Mouse (Mus musculus): Measurements from ENCODE around the gene Lpcat1. TPM values are rescaled to one million over a fixed set of nuclear protein-coding genes. Genes with fewer than 3 reads are reported as not detected.

Lpcat1 gene
- total RNA-seq, 1 experiment from 2014 or later: 55.7 TPM

- ATAC-seq (ENCODE audit: extremely low read depth, insufficient number of reproducible peaks, low FRiP score, poor library complexity, severe bottlenecking): no peak
Measured at GRCm38 (mm10) chr13:73472481-73472880, 5.5 kb downstream of the Lpcat1 start.

GRCm38 (mm10) chr13:73473746-73474145 lies 6.7 kb downstream of the Lpcat1 start:
- ATAC-seq (ENCODE audit: extremely low read depth, insufficient number of reproducible peaks, low FRiP score, poor library complexity, severe bottlenecking): no peak

GRCm38 (mm10) chr13:73474163-73474562 lies 7.2 kb downstream of the Lpcat1 start:
- no peak for ATAC-seq (ENCODE audit: extremely low read depth, insufficient number of reproducible peaks, low FRiP score, poor library complexity, severe bottlenecking)

GRCm38 (mm10) chr13:73475058-73475980 lies 8.3 kb downstream of the Lpcat1 start:
- no peak for ATAC-seq (ENCODE audit: extremely low read depth, insufficient number of reproducible peaks, low FRiP score, poor library complexity, severe bottlenecking)

GRCm38 (mm10) chr13:73476259-73476658 lies 9.3 kb downstream of the Lpcat1 start:
- peak; percentile 40; the same call in 1 of the 2 replicates for ATAC-seq (ENCODE audit: extremely low read depth, insufficient number of reproducible peaks, low FRiP score, poor library complexity, severe bottlenecking)

GRCm38 (mm10) chr13:73476796-73477195 lies 9.8 kb downstream of the Lpcat1 start:
- ATAC-seq (ENCODE audit: extremely low read depth, insufficient number of reproducible peaks, low FRiP score, poor library complexity, severe bottlenecking): no peak

GRCm38 (mm10) chr13:73477841-73478240 lies 10.8 kb downstream of the Lpcat1 start:
- ATAC-seq (ENCODE audit: extremely low read depth, insufficient number of reproducible peaks, low FRiP score, poor library complexity, severe bottlenecking): no peak

GRCm38 (mm10) chr13:73482476-73482875 lies 15.5 kb downstream of the Lpcat1 start:
- ATAC-seq (ENCODE audit: extremely low read depth, insufficient number of reproducible peaks, low FRiP score, poor library complexity, severe bottlenecking): no peak

GRCm38 (mm10) chr13:73483331-73483730 lies 16.3 kb downstream of the Lpcat1 start:
- ATAC-seq (ENCODE audit: extremely low read depth, insufficient number of reproducible peaks, low FRiP score, poor library complexity, severe bottlenecking): no peak

GRCm38 (mm10) chr13:73484171-73484570 lies 17.2 kb downstream of the Lpcat1 start:
- no peak for ATAC-seq (ENCODE audit: extremely low read depth, insufficient number of reproducible peaks, low FRiP score, poor library complexity, severe bottlenecking)

GRCm38 (mm10) chr13:73488105-73488504 lies 21.1 kb downstream of the Lpcat1 start:
- ATAC-seq (ENCODE audit: extremely low read depth, insufficient number of reproducible peaks, low FRiP score, poor library complexity, severe bottlenecking): no peak

GRCm38 (mm10) chr13:73488707-73489106 lies 21.7 kb downstream of the Lpcat1 start:
- peak; percentile 22; the same call in 1 of the 2 replicates for ATAC-seq (ENCODE audit: extremely low read depth, insufficient number of reproducible peaks, low FRiP score, poor library complexity, severe bottlenecking)

- ATAC-seq (ENCODE audit: extremely low read depth, insufficient number of reproducible peaks, low FRiP score, poor library complexity, severe bottlenecking): peak; percentile 67
Measured at GRCm38 (mm10) chr13:73489986-73490385, 23.0 kb downstream of the Lpcat1 start.

- no peak for ATAC-seq (ENCODE audit: extremely low read depth, insufficient number of reproducible peaks, low FRiP score, poor library complexity, severe bottlenecking)
Measured at GRCm38 (mm10) chr13:73490564-73491170, 23.7 kb downstream of the Lpcat1 start.

GRCm38 (mm10) chr13:73493183-73493582 lies 26.2 kb downstream of the Lpcat1 start:
- ATAC-seq (ENCODE audit: extremely low read depth, insufficient number of reproducible peaks, low FRiP score, poor library complexity, severe bottlenecking): no peak

GRCm38 (mm10) chr13:73494528-73494927 lies 27.5 kb downstream of the Lpcat1 start:
- no peak for ATAC-seq (ENCODE audit: extremely low read depth, insufficient number of reproducible peaks, low FRiP score, poor library complexity, severe bottlenecking)

- no peak for ATAC-seq (ENCODE audit: extremely low read depth, insufficient number of reproducible peaks, low FRiP score, poor library complexity, severe bottlenecking)
Measured at GRCm38 (mm10) chr13:73496137-73496536, 29.1 kb downstream of the Lpcat1 start.

- ATAC-seq (ENCODE audit: extremely low read depth, insufficient number of reproducible peaks, low FRiP score, poor library complexity, severe bottlenecking): no peak
Measured at GRCm38 (mm10) chr13:73499893-73500604, 33.1 kb downstream of the Lpcat1 start.

GRCm38 (mm10) chr13:73502719-73503118 lies 35.7 kb downstream of the Lpcat1 start:
- no peak for ATAC-seq (ENCODE audit: extremely low read depth, insufficient number of reproducible peaks, low FRiP score, poor library complexity, severe bottlenecking)
